Mouse (Mus musculus) embryonic facial prominence, embryonic 12.5 days (tissue): ENCODE measurements around the gene Cdk15. TPM values are rescaled to one million over a fixed set of nuclear protein-coding genes. Genes with fewer than 3 reads are reported as not detected.

ENCODE experiments used
- ATAC-seq: fragments of 200-750 bp; cut with Nextera tagmentation; 2 replicates; pipeline ENCODE4 v1.8.0; 2017; ENCODE audit not compliant: insufficient number of reproducible peaks, insufficient read depth, low FRiP score, low TSS enrichment
- H3K27ac ChIP-seq: fragments of 300-500 bp; sonication (generic); 2 replicates; pipeline ENCODE4 v1.5.1; 2016; ENCODE audit warnings: mild to moderate bottlenecking
- H3K27me3 ChIP-seq: fragments of 300-500 bp; sonication (generic); 2 replicates; pipeline ENCODE4 v1.6.1; 2016; ENCODE audit warnings: mild to moderate bottlenecking, moderate library complexity
- H3K36me3 ChIP-seq: fragments of 300-500 bp; sonication (generic); 2 replicates; pipeline ENCODE4 v1.6.1; 2016; ENCODE audit warnings: mild to moderate bottlenecking
- H3K4me1 ChIP-seq: fragments of 300-500 bp; sonication (generic); 2 replicates; pipeline ENCODE4 v1.6.1; 2016
- H3K4me2 ChIP-seq: fragments of 300-500 bp; sonication (generic); replicated peaks from 2 replicates; pipeline ENCODE4 v1.6.1; 2016; ENCODE audit warnings: mild to moderate bottlenecking, moderate library complexity
- H3K4me3 ChIP-seq: fragments of 300-500 bp; sonication (generic); 2 replicates; pipeline ENCODE4 v1.5.1; 2016; ENCODE audit warnings: mild to moderate bottlenecking
- H3K9ac ChIP-seq: fragments of 300-500 bp; sonication (generic); 2 replicates; pipeline ENCODE4 v1.6.1; 2016; ENCODE audit warnings: mild to moderate bottlenecking, moderate library complexity
- H3K9me3 ChIP-seq: fragments of 300-500 bp; sonication (generic); 2 replicates; pipeline ENCODE4 v1.6.1; 2016; ENCODE audit warnings: mild to moderate bottlenecking, moderate library complexity
- WGBS: fragments of 180-500 bp; shearing (Covaris S2); methylation state at CpG from one replicate; pipeline ENCODE4 v1.1.7; 2016; 5-methylcytosine and 5-hydroxymethylcytosine counted together
- polyA plus RNA-seq: library from polyadenylated mRNA; unstranded; fragments of >200 nt; fragmentation: Nextera tagmentation; extraction: Ambion mirVana; gene quantifications from 2 replicates; pipeline ENCODE4 v1.2.1, GENCODE M21; 2016

Gene Cdk15
- polyA plus RNA-seq, 1 experiment from 2014 or later, result 0.67 TPM

DNA sequence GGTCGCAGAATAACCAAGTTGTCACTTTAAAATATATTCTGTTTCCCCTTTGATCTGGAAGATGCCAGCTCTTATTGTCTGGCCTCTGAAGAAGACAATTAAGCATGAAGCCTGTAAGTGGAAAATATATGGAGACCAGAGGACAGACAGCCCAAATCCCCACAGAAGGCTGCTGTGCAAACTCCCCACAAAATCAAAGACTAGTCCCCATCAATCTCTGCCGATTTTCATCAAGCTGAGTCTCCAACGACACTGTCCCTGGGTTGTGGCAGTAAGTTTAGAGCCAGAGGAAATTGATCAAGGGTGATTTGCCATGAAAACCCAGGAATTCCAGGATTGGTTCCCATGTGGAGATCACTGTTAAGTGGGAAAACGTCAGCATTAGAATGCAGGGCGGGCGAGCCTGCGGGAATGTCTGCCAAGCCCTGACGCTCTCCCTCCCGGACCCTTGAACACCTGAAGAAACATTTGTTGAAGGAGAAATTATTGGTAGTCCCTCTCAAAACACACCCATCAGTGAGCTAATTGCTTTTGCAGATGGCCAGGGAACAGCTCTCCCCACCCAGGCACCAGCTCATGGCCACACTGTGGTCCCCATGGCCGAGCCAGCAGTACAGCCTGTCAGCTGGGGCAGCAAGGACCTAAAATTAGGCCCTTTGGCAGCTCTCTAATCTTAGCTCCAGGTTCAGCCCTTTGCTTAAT lies 77.3 kb downstream of the Cdk15 start:
- no peak overlapping the region for H3K4me2 ChIP-seq
- H3K4me3 ChIP-seq, result no peak overlapping the region
- H3K9me3 ChIP-seq, result no peaks in the 10 kb centered on the region
- WGBS, result 36% methylated on average over 10 of the region's 10 CpGs
- peak overlapping the region; percentile 32; the same call in 1 of the 2 replicates for H3K27ac ChIP-seq
- no peak overlapping the region for H3K9ac ChIP-seq
- H3K27me3 ChIP-seq, result no peaks in the 10 kb centered on the region
- H3K36me3 ChIP-seq, result no peaks in the 10 kb centered on the region
- peaks cover 41% of the 10 kb centered on the region for H3K4me1 ChIP-seq
- ATAC-seq, result no peak

GRCm38 (mm10) chr1:59334562-59334890 lies 77.8 kb downstream of the Cdk15 start:
- peaks cover 41% of the 10 kb centered on the region for H3K4me1 ChIP-seq
- H3K4me3 ChIP-seq, result no peak overlapping the region
- H3K36me3 ChIP-seq, result no peaks in the 10 kb centered on the region
- ATAC-seq, result no peak
- H3K9me3 ChIP-seq, result no peaks in the 10 kb centered on the region
- 36% methylated on average over 4 of the region's 4 CpGs for WGBS
- peak overlapping the region; percentile 32; the same call in 1 of the 2 replicates for H3K27ac ChIP-seq
- no peak overlapping the region for H3K9ac ChIP-seq
- no peak overlapping the region for H3K4me2 ChIP-seq
- H3K27me3 ChIP-seq, result no peaks in the 10 kb centered on the region

DNA sequence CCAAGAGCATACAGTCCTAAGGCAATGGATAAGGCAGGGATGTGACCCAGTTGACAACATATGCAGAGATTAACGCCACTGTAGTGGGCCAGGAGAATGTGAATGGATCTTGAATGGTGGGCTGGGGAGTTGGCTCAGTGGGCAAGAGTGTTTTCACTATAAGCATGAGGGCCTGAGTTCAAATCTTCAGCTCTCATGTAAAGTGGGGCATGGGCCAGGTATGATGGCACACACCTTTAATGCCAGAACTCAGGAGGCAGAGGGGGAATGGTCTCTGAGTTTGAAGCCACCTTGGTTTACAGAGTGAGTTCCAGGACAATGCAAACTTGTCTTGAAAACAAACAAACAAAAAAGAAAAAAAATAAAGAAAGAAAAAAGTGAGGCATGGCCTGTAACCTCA lies 79.5 kb downstream of the Cdk15 start:
- WGBS, result 88% methylated on average over 1 of the region's 1 CpGs

DNA sequence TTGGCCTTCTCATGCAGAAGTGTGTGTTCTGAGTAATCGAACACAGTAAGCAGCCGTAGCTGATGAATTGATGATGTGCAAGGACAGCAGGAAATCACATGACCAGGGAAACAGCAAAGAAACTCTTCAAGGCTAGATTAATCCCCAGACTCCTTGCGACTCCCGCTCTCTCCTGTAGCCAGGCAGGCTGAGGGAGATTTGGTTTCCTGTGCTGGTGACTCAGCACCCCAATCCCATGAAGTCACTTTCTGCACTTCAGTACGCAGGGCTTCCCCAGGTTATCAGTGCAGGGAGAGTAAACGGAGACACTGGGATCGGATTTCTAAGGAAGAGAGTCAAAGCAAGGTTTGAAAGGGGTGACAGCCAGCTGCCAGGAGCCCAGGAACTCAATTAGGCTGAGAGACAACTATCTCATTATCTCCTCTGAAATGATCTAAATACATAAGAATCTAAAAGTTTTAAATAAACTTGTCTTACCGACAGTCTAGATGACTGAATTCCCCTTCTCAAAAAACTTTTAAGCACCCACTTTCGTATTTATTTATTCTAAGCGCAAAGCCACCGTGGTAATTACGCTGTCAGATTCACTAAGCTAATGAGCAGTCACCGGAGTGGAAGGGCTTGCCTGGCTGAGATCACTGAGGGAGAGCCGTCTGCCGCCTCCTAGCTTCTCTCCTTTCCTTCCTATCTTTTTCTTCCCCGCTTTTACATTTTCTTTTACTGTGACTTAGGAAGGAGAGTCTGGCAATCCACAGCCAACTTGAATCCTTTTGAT lies 84.3 kb downstream of the Cdk15 start:
- Histone ChIP-seq H3K9ac (no peak overlapping the region), H3K4me3 (no peak overlapping the region), H3K27ac (peak overlapping the region; percentile 67), H3K4me2 (peak overlapping the region; percentile 30), H3K27me3 (no peaks in the 10 kb centered on the region), H3K36me3 (no peaks in the 10 kb centered on the region), H3K9me3 (peaks cover 5% of the 10 kb centered on the region), H3K4me1 (peaks cover 20% of the 10 kb centered on the region)
- 2% methylated on average over 16 of the region's 16 CpGs for WGBS
- ATAC-seq, result no peak

More for the DNA sequence above, 79.5 kb downstream of the Cdk15 start:
- Histone ChIP-seq H3K27ac (no peak overlapping the region), H3K36me3 (no peaks in the 10 kb centered on the region), H3K4me2 (no peak overlapping the region), H3K4me1 (peaks cover 40% of the 10 kb centered on the region), H3K9ac (no peak overlapping the region), H3K9me3 (no peaks in the 10 kb centered on the region), H3K27me3 (no peaks in the 10 kb centered on the region), H3K4me3 (no peak overlapping the region)
- no peak for ATAC-seq

DNA sequence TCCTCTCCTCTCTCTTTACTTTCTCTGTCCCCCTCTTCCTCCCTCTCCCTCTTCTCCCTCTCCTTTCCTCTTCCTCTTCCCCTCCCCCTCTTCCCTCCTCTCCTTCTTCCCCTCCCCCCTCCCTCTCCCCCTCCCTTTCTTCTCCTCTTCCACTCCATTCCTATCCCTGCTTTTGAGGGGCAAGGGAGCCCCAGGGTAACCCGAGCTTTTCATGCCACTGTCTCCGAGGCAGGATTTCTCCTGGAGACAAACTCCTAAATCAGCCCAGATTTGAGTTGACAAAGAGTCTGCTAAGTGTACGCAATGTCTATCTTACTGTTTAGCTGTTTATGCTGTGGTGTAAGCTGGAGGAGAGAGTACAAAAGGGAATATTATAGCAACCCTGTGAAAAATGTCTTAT lies 85.0 kb downstream of the Cdk15 start:
- peaks cover 20% of the 10 kb centered on the region for H3K4me1 ChIP-seq
- peaks cover 5% of the 10 kb centered on the region for H3K9me3 ChIP-seq
- H3K9ac ChIP-seq, result no peak overlapping the region
- H3K27me3 ChIP-seq, result no peaks in the 10 kb centered on the region
- peak overlapping the region; percentile 30; the same call in 1 of the 2 replicates for H3K4me2 ChIP-seq
- ATAC-seq, result no peak
- WGBS, result 11% methylated on average over 3 of the region's 3 CpGs
- H3K27ac ChIP-seq, result peak overlapping the region; percentile 67
- H3K36me3 ChIP-seq, result no peaks in the 10 kb centered on the region
- no peak overlapping the region for H3K4me3 ChIP-seq

- no peaks in the 10 kb centered on the region for H3K36me3 ChIP-seq
- ATAC-seq, result no peak
- peaks cover 20% of the 10 kb centered on the region for H3K4me1 ChIP-seq
- H3K27me3 ChIP-seq, result no peaks in the 10 kb centered on the region
- H3K9ac ChIP-seq, result no peak overlapping the region
- H3K27ac ChIP-seq, result peak overlapping the region; percentile 67
- H3K9me3 ChIP-seq, result peaks cover 5% of the 10 kb centered on the region
- H3K4me2 ChIP-seq, result no peak overlapping the region
- WGBS, result 56% methylated on average over 6 of the region's 6 CpGs
- no peak overlapping the region for H3K4me3 ChIP-seq
These were observed 85.4 kb downstream of the Cdk15 start for GRCm38 (mm10) chr1:59342146-59342545.

- Histone ChIP-seq H3K4me3 (no peak overlapping the region), H3K4me1 (no peaks in the 10 kb centered on the region), H3K27ac (no peak overlapping the region), H3K9me3 (no peaks in the 10 kb centered on the region), H3K9ac (no peak overlapping the region), H3K4me2 (no peak overlapping the region), H3K27me3 (no peaks in the 10 kb centered on the region), H3K36me3 (no peaks in the 10 kb centered on the region)
- WGBS, result 73% methylated on average over 4 of the region's 4 CpGs
- no peak for ATAC-seq
These were observed 96.0 kb downstream of the Cdk15 start for GRCm38 (mm10) chr1:59352706-59353105.

DNA sequence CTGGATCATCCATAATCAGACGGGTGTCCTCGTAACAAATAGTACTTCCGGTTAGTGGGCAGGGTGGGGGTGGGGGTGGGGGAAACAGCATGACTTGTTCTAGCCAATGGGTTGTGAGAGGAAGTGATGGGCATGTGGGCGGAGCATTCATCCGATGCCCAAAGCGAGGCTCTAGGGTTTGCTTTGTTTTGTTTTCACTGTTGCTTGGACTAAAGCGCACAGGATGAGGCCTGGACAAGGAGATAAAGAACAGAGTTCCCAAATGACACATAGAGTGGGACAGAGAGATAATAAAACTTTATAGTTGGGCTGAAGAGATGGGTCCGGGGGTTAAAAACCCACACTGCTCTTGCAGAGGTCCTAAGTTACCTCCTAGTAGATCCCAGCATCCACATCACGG lies 98.7 kb downstream of the Cdk15 start:
- no peaks in the 10 kb centered on the region for H3K4me1 ChIP-seq
- 87% methylated on average over 9 of the region's 9 CpGs for WGBS
- H3K36me3 ChIP-seq, result no peaks in the 10 kb centered on the region
- no peak overlapping the region for H3K4me3 ChIP-seq
- no peak overlapping the region for H3K27ac ChIP-seq
- H3K4me2 ChIP-seq, result no peak overlapping the region
- H3K9ac ChIP-seq, result no peak overlapping the region
- H3K27me3 ChIP-seq, result no peaks in the 10 kb centered on the region
- no peak for ATAC-seq
- H3K9me3 ChIP-seq, result no peaks in the 10 kb centered on the region

GRCm38 (mm10) chr1:59359136-59359535 lies 102.4 kb downstream of the Cdk15 start:
- H3K4me1 ChIP-seq, result no peaks in the 10 kb centered on the region
- no peaks in the 10 kb centered on the region for H3K27me3 ChIP-seq
- no peak overlapping the region for H3K4me2 ChIP-seq
- no peaks in the 10 kb centered on the region for H3K9me3 ChIP-seq
- no peak for ATAC-seq
- H3K4me3 ChIP-seq, result no peak overlapping the region
- no peak overlapping the region for H3K27ac ChIP-seq
- WGBS, result 89% methylated on average over 9 of the region's 9 CpGs
- H3K36me3 ChIP-seq, result no peaks in the 10 kb centered on the region
- H3K9ac ChIP-seq, result no peak overlapping the region

DNA sequence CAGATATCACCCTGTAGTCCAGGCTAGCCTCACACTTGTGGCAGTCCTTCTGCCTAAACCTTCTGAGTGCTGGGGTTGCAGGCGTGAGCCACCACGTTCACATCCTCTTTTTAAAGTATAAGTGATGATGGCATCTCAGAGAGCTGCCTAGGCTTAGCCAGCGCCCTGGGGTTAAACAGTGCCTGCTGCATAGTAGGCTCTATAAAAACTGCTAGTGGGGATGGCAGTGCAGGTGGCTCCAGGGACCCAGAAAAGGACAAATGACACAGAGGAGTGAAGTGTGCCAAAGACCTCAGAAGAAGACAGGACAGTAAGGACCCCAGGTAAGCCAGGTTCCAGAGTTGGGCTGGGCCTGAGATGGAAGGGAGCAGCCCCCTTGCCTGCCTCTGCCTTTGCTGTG lies 104.1 kb downstream of the Cdk15 start:
- ATAC-seq, result no peak
- no peak overlapping the region for H3K27ac ChIP-seq
- H3K4me2 ChIP-seq, result no peak overlapping the region
- 66% methylated on average over 3 of the region's 3 CpGs for WGBS
- H3K9me3 ChIP-seq, result no peaks in the 10 kb centered on the region
- H3K9ac ChIP-seq, result no peak overlapping the region
- H3K36me3 ChIP-seq, result no peaks in the 10 kb centered on the region
- no peak overlapping the region for H3K4me3 ChIP-seq
- no peaks in the 10 kb centered on the region for H3K27me3 ChIP-seq
- H3K4me1 ChIP-seq, result no peaks in the 10 kb centered on the region

DNA sequence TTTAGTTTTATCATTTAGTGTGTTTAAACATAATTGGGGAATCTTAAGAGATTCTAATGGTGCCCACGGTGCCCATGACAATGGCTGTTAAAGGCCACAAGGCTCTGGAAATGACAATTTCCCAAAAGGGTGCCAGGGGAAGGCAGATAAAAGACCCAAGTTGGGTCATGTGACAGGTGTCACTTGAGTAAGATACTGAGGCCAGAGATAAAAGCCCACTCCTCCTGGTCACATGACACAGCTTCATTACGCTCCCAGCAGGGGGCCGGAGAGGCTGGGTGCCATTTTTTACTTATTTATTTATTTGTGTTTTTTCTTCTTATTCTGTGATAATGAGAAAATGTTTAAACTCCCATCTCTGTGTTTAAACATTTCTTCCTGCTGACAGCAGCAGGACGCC lies 104.8 kb downstream of the Cdk15 start:
- no peak overlapping the region for H3K4me3 ChIP-seq
- H3K9me3 ChIP-seq, result no peaks in the 10 kb centered on the region
- no peaks in the 10 kb centered on the region for H3K27me3 ChIP-seq
- H3K9ac ChIP-seq, result no peak overlapping the region
- no peak overlapping the region for H3K4me2 ChIP-seq
- H3K27ac ChIP-seq, result no peak overlapping the region
- 63% methylated on average over 4 of the region's 4 CpGs for WGBS
- H3K36me3 ChIP-seq, result no peaks in the 10 kb centered on the region
- no peaks in the 10 kb centered on the region for H3K4me1 ChIP-seq
- no peak for ATAC-seq

DNA sequence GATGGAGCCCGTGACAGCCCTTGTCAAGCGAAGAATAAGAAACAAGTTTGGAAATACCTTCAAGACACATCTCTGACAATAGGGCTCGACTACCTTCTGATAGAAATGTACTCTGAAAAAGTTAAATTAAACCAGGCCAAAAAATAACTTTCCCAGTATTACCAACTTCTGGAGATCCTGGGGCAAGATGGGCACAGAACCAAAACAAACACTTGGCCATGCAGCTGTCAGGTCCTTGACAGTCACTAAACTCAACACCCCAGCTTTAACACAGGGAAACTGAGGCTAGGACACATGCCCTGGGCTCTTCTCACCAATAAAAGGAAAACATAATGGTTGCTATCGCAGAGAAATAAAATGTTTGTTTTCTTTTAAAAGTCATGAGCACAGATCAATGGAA lies 105.3 kb downstream of the Cdk15 start:
- no peaks in the 10 kb centered on the region for H3K4me1 ChIP-seq
- no peak overlapping the region for H3K4me3 ChIP-seq
- no peak overlapping the region for H3K9ac ChIP-seq
- H3K4me2 ChIP-seq, result no peak overlapping the region
- no peak overlapping the region for H3K27ac ChIP-seq
- WGBS, result 81% methylated on average over 4 of the region's 4 CpGs
- no peak for ATAC-seq
- no peaks in the 10 kb centered on the region for H3K36me3 ChIP-seq
- H3K27me3 ChIP-seq, result no peaks in the 10 kb centered on the region
- no peaks in the 10 kb centered on the region for H3K9me3 ChIP-seq
